Mouse (Mus musculus): ENCODE measurements around the gene Sh2b1. TPM values are rescaled to one million over a fixed set of nuclear protein-coding genes. Genes with fewer than 3 reads are reported as not detected.

Gene Sh2b1
- polyA plus RNA-seq (2014; fragmentation: Illumina TruSeq; extraction: RNeasy Lipid Tissue Mini Kit (QIAGEN cat#74804); ENCODE audit: low replicate concordance) = 0.45 TPM

DNA sequence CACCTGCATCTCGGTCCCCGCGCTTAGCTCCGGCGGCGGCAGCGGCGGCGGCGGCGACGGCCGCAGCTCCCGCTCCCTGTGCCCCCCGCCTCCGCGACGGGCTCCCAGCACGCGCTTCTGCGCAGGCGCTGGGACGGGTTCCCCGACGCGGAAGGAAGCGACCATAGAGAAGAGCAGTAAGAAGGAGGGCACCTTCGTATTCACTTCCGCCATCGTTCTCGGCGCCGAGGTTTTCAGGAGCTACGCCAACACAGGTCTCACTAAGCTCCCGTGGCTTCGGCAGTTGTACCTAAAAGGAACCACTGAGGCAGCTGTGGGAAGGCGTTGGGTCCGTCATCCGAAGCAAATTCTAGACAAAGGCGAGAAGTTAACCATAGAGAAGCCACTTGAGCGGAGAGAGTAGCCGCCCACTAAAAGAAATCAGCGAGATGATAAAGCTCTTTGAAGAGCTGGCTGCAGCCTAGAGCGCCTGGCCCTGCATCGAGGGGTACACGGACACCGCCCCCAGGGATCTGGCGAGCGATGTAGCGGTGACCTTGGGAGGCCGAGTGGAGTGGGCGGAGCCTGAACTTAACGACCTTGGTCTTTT, at the start of gene Sh2b1:
Gene Sh2b1, minus strand, starts transcription at position 432 of the 589 bp plus-strand sequence.

DNA sequence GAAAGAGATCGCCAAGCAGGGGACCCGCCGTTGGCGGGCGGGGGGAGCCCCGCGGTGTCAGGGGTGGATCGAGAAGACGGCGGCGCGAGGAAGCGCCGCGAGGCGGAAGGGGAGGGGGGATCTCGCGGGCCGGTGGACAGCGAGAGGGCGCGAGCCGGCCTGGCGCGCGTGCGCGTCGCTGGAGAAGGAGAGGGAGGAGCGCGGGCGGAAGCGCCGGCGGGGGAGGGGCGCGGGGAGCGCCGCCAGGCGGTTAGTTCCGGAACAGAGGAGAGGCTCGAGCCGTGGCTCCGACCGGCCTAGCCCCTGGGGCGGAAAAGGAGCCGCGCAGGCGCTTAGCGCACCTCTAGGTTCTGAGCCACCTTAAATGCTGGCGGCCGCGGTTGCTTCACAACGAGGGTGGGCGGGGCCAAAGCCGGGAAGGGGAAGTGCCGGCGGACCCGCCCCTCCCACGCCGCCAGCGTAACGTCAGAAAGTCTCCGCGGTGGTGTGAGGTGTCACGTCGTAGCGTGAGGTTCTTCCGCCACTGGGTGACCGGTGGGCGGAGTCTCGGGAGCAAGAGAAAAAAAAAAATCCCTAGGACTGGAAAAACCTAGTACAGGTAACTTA, 28.2 kb upstream of the Sh2b1 start, which contains the start of gene Atxn2l:
Gene Atxn2l, minus strand, starts transcription at position 165 of the 606 bp plus-strand sequence.

DNA sequence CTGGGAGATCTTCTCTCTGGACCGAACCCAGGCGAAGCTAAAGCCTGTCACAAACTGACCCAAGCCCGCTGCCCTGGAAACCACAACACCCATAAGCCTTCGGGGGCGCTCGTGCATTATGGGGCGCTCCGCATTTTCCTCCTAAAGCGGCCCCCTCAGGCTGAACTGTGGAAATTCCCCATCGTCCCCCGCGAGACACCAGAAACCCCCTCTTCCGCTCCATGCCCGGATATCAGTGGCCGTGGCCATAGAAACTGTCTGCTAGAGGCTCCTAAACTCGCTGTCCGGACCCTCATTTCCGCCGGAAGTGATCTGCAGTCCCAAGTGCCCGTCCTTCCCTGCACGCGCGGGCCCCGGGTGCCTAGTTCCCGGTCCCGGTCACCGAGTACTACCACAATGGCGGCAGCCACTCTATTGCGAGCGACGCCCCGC, 11.8 kb upstream of the Sh2b1 start, which contains the start of gene Tufm:
Gene Tufm, plus strand, starts transcription at position 310 of the 432 bp plus-strand sequence.

DNA sequence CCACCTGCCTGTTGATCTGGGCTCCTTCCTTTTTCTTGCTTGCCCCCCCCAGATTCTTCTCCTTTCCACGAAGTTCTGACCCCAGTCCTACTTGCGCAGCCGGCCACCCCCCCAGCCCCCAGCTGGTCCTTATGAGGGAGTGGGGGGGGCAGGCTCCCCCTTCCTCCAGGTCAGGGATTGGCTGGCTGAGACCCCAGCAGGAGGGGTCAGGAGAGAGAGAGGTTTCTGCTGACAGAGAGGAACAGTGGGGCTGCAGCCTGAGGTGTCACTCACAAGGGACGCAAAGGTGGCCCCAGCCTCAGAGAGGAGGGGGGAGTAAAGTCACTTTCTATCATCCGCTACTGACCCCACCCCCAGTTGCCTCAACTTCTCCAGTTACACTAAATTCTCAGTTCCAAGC, 12.2 kb downstream of the Sh2b1 start, which contains the start of gene Atp2a1:
Gene Atp2a1, minus strand, starts transcription at position 105 of the 400 bp plus-strand sequence.

DNA sequence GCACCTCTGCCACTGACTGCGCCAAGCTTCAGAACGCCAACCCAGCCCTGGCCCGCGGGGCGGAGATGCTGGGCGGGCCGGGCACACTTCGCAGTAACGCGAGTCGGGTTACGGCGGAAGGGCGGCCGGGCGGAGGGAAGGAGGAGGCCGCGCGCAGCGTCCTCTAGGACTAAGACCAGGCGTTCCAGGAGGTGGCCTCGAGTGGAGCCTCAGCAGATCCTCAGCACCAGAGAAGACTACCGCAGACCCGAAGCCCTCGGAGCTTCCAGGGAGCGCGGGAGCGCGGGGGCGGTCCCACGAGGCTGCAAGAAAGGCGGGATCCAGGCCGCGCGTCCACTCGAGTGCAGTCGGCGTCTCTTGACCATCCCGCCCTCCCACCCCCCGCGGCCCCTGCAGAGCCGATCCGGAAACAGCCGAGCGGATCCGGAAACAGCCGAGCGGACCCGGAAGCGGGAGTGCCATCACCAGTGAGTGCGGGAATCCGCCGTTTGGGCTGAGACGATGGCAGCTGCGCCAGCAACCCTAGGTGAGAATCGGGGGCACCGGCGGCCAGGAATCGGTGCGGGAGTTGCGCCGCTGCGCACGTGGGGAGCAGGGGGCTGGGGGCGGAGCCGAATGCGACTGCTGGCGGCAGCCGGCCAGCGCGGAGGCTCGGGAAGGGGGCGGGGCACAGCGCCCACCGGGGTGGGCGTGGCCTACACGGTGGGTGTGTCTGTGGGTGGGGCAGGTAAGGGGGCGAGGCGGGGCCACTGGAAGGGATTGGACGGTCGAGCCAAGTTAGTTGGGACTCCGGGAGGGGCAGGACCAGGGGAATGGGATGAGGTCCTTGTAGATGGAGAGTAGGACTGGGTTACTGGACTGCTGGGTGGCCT, 46.4 kb downstream of the Sh2b1 start, which contains the start of gene Rabep2:
Gene Rabep2, plus strand, starts transcription at position 129 of the 872 bp plus-strand sequence.

Other genes starting within 250 kb of the Sh2b1 start
- 4.1 TPM for gene Sbk1, start 202.8 kb downstream of the Sh2b1 start, polyA plus RNA-seq (2014; fragmentation: Illumina TruSeq; extraction: RNeasy Lipid Tissue Mini Kit (QIAGEN cat#74804); ENCODE audit: low replicate concordance)
- not detected for gene Lat, start 105.9 kb downstream of the Sh2b1 start, polyA plus RNA-seq (2014; fragmentation: Illumina TruSeq; extraction: RNeasy Lipid Tissue Mini Kit (QIAGEN cat#74804); ENCODE audit: low replicate concordance)
- 4.0 TPM for gene Spns1, start 98.0 kb downstream of the Sh2b1 start, polyA plus RNA-seq (2014; fragmentation: Illumina TruSeq; extraction: RNeasy Lipid Tissue Mini Kit (QIAGEN cat#74804); ENCODE audit: low replicate concordance)
- 8.7 TPM for gene Nfatc2ip, start 78.7 kb downstream of the Sh2b1 start, polyA plus RNA-seq (2014; fragmentation: Illumina TruSeq; extraction: RNeasy Lipid Tissue Mini Kit (QIAGEN cat#74804); ENCODE audit: low replicate concordance)
- gene Cd19, start 60.5 kb downstream of the Sh2b1 start, polyA plus RNA-seq (2014; fragmentation: Illumina TruSeq; extraction: RNeasy Lipid Tissue Mini Kit (QIAGEN cat#74804); ENCODE audit: low replicate concordance) = 0.97 TPM
- gene Rabep2, start 46.7 kb downstream of the Sh2b1 start, polyA plus RNA-seq (2014; fragmentation: Illumina TruSeq; extraction: RNeasy Lipid Tissue Mini Kit (QIAGEN cat#74804); ENCODE audit: low replicate concordance) = 1.0 TPM
- gene Atp2a1, start 12.3 kb downstream of the Sh2b1 start, polyA plus RNA-seq (2014; fragmentation: Illumina TruSeq; extraction: RNeasy Lipid Tissue Mini Kit (QIAGEN cat#74804); ENCODE audit: low replicate concordance) = not detected
- gene Tufm, start 11.9 kb upstream of the Sh2b1 start, polyA plus RNA-seq (2014; fragmentation: Illumina TruSeq; extraction: RNeasy Lipid Tissue Mini Kit (QIAGEN cat#74804); ENCODE audit: low replicate concordance) = 3.2 TPM
- gene Atxn2l, start 28.0 kb upstream of the Sh2b1 start, polyA plus RNA-seq (2014; fragmentation: Illumina TruSeq; extraction: RNeasy Lipid Tissue Mini Kit (QIAGEN cat#74804); ENCODE audit: low replicate concordance) = 19.2 TPM
- 87.7 TPM for gene Eif3c, start 91.0 kb upstream of the Sh2b1 start, polyA plus RNA-seq (2014; fragmentation: Illumina TruSeq; extraction: RNeasy Lipid Tissue Mini Kit (QIAGEN cat#74804); ENCODE audit: low replicate concordance)
- gene Apobr, start 109.5 kb upstream of the Sh2b1 start, polyA plus RNA-seq (2014; fragmentation: Illumina TruSeq; extraction: RNeasy Lipid Tissue Mini Kit (QIAGEN cat#74804); ENCODE audit: low replicate concordance) = not detected
- 0.59 TPM for gene Cln3, start 110.4 kb upstream of the Sh2b1 start, polyA plus RNA-seq (2014; fragmentation: Illumina TruSeq; extraction: RNeasy Lipid Tissue Mini Kit (QIAGEN cat#74804); ENCODE audit: low replicate concordance)
- gene Il27, start 119.5 kb upstream of the Sh2b1 start, polyA plus RNA-seq (2014; fragmentation: Illumina TruSeq; extraction: RNeasy Lipid Tissue Mini Kit (QIAGEN cat#74804); ENCODE audit: low replicate concordance) = not detected
- 4.2 TPM for gene Nupr1, start 155.4 kb upstream of the Sh2b1 start, polyA plus RNA-seq (2014; fragmentation: Illumina TruSeq; extraction: RNeasy Lipid Tissue Mini Kit (QIAGEN cat#74804); ENCODE audit: low replicate concordance)
- not detected for gene Sgf29, start 173.9 kb upstream of the Sh2b1 start, polyA plus RNA-seq (2014; fragmentation: Illumina TruSeq; extraction: RNeasy Lipid Tissue Mini Kit (QIAGEN cat#74804); ENCODE audit: low replicate concordance)
- gene Sult1a1, start 201.0 kb upstream of the Sh2b1 start, polyA plus RNA-seq (2014; fragmentation: Illumina TruSeq; extraction: RNeasy Lipid Tissue Mini Kit (QIAGEN cat#74804); ENCODE audit: low replicate concordance) = 18.3 TPM
- gene Bola2, start 220.0 kb upstream of the Sh2b1 start, polyA plus RNA-seq (2014; fragmentation: Illumina TruSeq; extraction: RNeasy Lipid Tissue Mini Kit (QIAGEN cat#74804); ENCODE audit: low replicate concordance) = not detected
- 0.22 TPM for gene Slx1b, start 220.4 kb upstream of the Sh2b1 start, polyA plus RNA-seq (2014; fragmentation: Illumina TruSeq; extraction: RNeasy Lipid Tissue Mini Kit (QIAGEN cat#74804); ENCODE audit: low replicate concordance)
- gene Coro1a, start 232.4 kb upstream of the Sh2b1 start, polyA plus RNA-seq (2014; fragmentation: Illumina TruSeq; extraction: RNeasy Lipid Tissue Mini Kit (QIAGEN cat#74804); ENCODE audit: low replicate concordance) = 4.5 TPM

Measured in small intestine, adult 10 weeks (tissue).